Mouse (Mus musculus) CH12.LX (cell line): ENCODE measurements around the gene Tmem259. TPM values are rescaled to one million over a fixed set of nuclear protein-coding genes. Genes with fewer than 3 reads are reported as not detected.

Experiments used
- DNase-seq: peaks from one replicate; pipeline ENCODE4 v3.0.0-alpha.2; 2013; ENCODE audit errors: extremely low read depth
- H3K27ac ChIP-seq: 2 replicates; pipeline ENCODE4 v1.5.1; 2012; ENCODE audit warnings: low read depth, mild to moderate bottlenecking, control low read depth, moderate library complexity; ENCODE audit not compliant: insufficient read depth
- H3K27me3 ChIP-seq: replicated peaks from 2 replicates; pipeline ENCODE3; 2012; ENCODE audit warnings: inconsistent platforms
- H3K36me3 ChIP-seq, 2 experiments: replicated peaks in 1 of 2; 2 replicates each; pipeline versions ENCODE3 to v1.6.1; 2012; ENCODE audit warnings: inconsistent platforms in 1 of 2, low read length in 1 of 2, mild to moderate bottlenecking in 1 of 2, mixed read lengths in 1 of 2, moderate library complexity in 1 of 2; ENCODE audit not compliant: control insufficient read depth in 1 of 2, insufficient read depth in 1 of 2
- H3K4me1 ChIP-seq, 2 experiments: 2 replicates each; pipeline ENCODE4 v1.6.1; 2012; ENCODE audit warnings: inconsistent platforms in 1 of 2, moderate library complexity in 1 of 2; ENCODE audit not compliant: insufficient read depth in 2 of 2, control insufficient read depth in 1 of 2
- H3K4me2 ChIP-seq: 2 replicates; pipeline ENCODE4 v1.6.1; 2012; ENCODE audit warnings: low read depth, mild to moderate bottlenecking, control low read depth; ENCODE audit not compliant: poor library complexity, insufficient read depth, severe bottlenecking
- H3K4me3 ChIP-seq, 3 experiments: fragments of 150-350 bp in 1 of 3; sonication (generic) in 1 of 3; replicated peaks in 1 of 3; 2 replicates each; pipeline versions ENCODE3 to v1.5.1; 2011 to 2012; ENCODE audit warnings: low read depth in 2 of 3, low read length in 2 of 3, mild to moderate bottlenecking in 2 of 3, moderate library complexity in 2 of 3, control low read depth in 1 of 3, improper control_type of control experiment in 1 of 3, inconsistent platforms in 1 of 3, mixed read lengths in 1 of 3; ENCODE audit not compliant: poor library complexity in 1 of 3
- H3K79me2 ChIP-seq: replicated peaks from 2 replicates; pipeline ENCODE4 v1.6.1; 2012; ENCODE audit warnings: mild to moderate bottlenecking, moderate library complexity; ENCODE audit not compliant: control insufficient read depth, poor library complexity, insufficient read depth, severe bottlenecking; ENCODE audit errors: extremely low read depth
- H3K9ac ChIP-seq: 2 replicates; pipeline ENCODE4 v1.6.1; 2012; ENCODE audit warnings: low read depth, mild to moderate bottlenecking, control low read depth, moderate library complexity; ENCODE audit not compliant: insufficient read depth
- H3K9me3 ChIP-seq: replicated peaks from 2 replicates; pipeline ENCODE3; 2012; ENCODE audit warnings: low read length, inconsistent platforms, mixed read lengths
- BHLHE40 ChIP-seq: IDR thresholded peaks from 2 replicates; pipeline ENCODE4 v1.6.1; 2011; ENCODE audit warnings: mild to moderate bottlenecking, low read depth, low read length, improper control_type of control experiment
- CHD1 ChIP-seq: IDR thresholded peaks from 2 replicates; pipeline ENCODE4 v1.6.1; 2012; ENCODE audit warnings: low read depth, low read length, improper control_type of control experiment, inconsistent platforms
- CHD2 ChIP-seq: IDR thresholded peaks from 2 replicates; pipeline ENCODE4 v1.6.1; 2011; ENCODE audit warnings: low read length, improper control_type of control experiment
- EP300 ChIP-seq: IDR thresholded peaks from 2 replicates; pipeline ENCODE4 v1.6.1; 2011; ENCODE audit warnings: low read length, improper control_type of control experiment
- ETS1 ChIP-seq: conservative IDR thresholded peaks from 2 replicates; pipeline ENCODE4 v1.6.1; 2012; ENCODE audit warnings: low read depth, mild to moderate bottlenecking, inconsistent platforms, low read length, improper control_type of control experiment, moderate library complexity
- GABPA ChIP-seq: IDR thresholded peaks from 2 replicates; pipeline ENCODE4 v1.6.1; 2012; ENCODE audit warnings: low read depth, low read length, improper control_type of control experiment, inconsistent platforms; ENCODE audit not compliant: insufficient replicate concordance
- HCFC1 ChIP-seq: IDR thresholded peaks from 2 replicates; pipeline ENCODE4 v1.6.1; 2012; ENCODE audit warnings: low read depth, mild to moderate bottlenecking, inconsistent platforms, low read length, improper control_type of control experiment
- JUN ChIP-seq: IDR thresholded peaks from 2 replicates; pipeline ENCODE4 v1.6.1; 2011; ENCODE audit warnings: low read depth, mild to moderate bottlenecking, low read length, improper control_type of control experiment, moderate library complexity; ENCODE audit not compliant: insufficient read depth
- JUND ChIP-seq: conservative IDR thresholded peaks from 2 replicates; pipeline ENCODE4 v1.6.1; 2011; ENCODE audit warnings: low read depth, low read length, improper control_type of control experiment
- KAT2A ChIP-seq: IDR thresholded peaks from 2 replicates; pipeline ENCODE4 v1.6.1; 2012; ENCODE audit warnings: low read length, improper control_type of control experiment, inconsistent platforms; ENCODE audit not compliant: insufficient replicate concordance
- MAFK ChIP-seq: IDR thresholded peaks from 2 replicates; pipeline ENCODE4 v1.6.1; 2011; ENCODE audit warnings: low read length, improper control_type of control experiment; ENCODE audit not compliant: insufficient replicate concordance
- MAX ChIP-seq: IDR thresholded peaks from 2 replicates; pipeline ENCODE4 v1.6.1; 2011; ENCODE audit warnings: low read length, improper control_type of control experiment
- MEF2A ChIP-seq: IDR thresholded peaks from 2 replicates; pipeline ENCODE4 v1.6.1; 2014; ENCODE audit warnings: low read depth, mild to moderate bottlenecking, inconsistent platforms, low read length, improper control_type of control experiment, borderline replicate concordance
- MXI1 ChIP-seq: IDR thresholded peaks from 2 replicates; pipeline ENCODE4 v1.6.1; 2011; ENCODE audit warnings: mild to moderate bottlenecking, low read depth, low read length, improper control_type of control experiment
- MYC ChIP-seq: IDR thresholded peaks from 2 replicates; pipeline ENCODE4 v1.6.1; 2011; ENCODE audit warnings: low read depth, mild to moderate bottlenecking, improper control_type of control experiment, low read length
- NELFE ChIP-seq: IDR thresholded peaks from 2 replicates; pipeline ENCODE4 v1.6.1; 2011; ENCODE audit warnings: low read depth, low read length, improper control_type of control experiment
- PAX5 ChIP-seq: IDR thresholded peaks from 2 replicates; pipeline ENCODE4 v1.6.1; 2012; ENCODE audit warnings: low read length, inconsistent platforms, mixed read lengths
- POLR2A ChIP-seq: IDR thresholded peaks from 2 replicates; pipeline ENCODE4 v1.6.1; 2011; ENCODE audit warnings: low read depth, mild to moderate bottlenecking, improper control_type of control experiment, low read length
- RCOR1 ChIP-seq: conservative IDR thresholded peaks from 2 replicates; pipeline ENCODE4 v1.6.1; 2012; ENCODE audit warnings: low read depth, mild to moderate bottlenecking, inconsistent platforms, low read length, improper control_type of control experiment
- SIN3A ChIP-seq: IDR thresholded peaks from 2 replicates; pipeline ENCODE4 v1.6.1; 2012; ENCODE audit warnings: low read length, improper control_type of control experiment, inconsistent platforms
- SMC3 ChIP-seq: IDR thresholded peaks from 2 replicates; pipeline ENCODE4 v1.6.1; 2011; ENCODE audit warnings: low read depth, low read length, improper control_type of control experiment
- TCF12 ChIP-seq: IDR thresholded peaks from 2 replicates; pipeline ENCODE4 v1.6.1; 2014; ENCODE audit warnings: low read depth, mild to moderate bottlenecking, inconsistent platforms, low read length, improper control_type of control experiment
- UBTF ChIP-seq: IDR thresholded peaks from 2 replicates; pipeline ENCODE4 v1.6.1; 2012; ENCODE audit warnings: low read depth, mild to moderate bottlenecking, inconsistent platforms, low read length, improper control_type of control experiment, moderate library complexity
- USF2 ChIP-seq: conservative IDR thresholded peaks from 2 replicates; pipeline ENCODE4 v1.6.1; 2011; ENCODE audit warnings: low read depth, low read length, improper control_type of control experiment
- ZKSCAN1 ChIP-seq: IDR thresholded peaks from 2 replicates; pipeline ENCODE4 v1.6.1; 2012; ENCODE audit warnings: low read depth, inconsistent platforms, low read length, improper control_type of control experiment, borderline replicate concordance
- ZMIZ1 ChIP-seq: IDR thresholded peaks from 2 replicates; pipeline ENCODE4 v1.6.1; 2012; ENCODE audit warnings: low read depth, mild to moderate bottlenecking, inconsistent platforms, low read length, improper control_type of control experiment
- ZNF384 ChIP-seq: IDR thresholded peaks from 2 replicates; pipeline ENCODE4 v1.6.1; 2012; ENCODE audit warnings: low read depth, low read length, improper control_type of control experiment, inconsistent platforms
- dilution Hi-C: fragments of 300-500 bp; cut with MboI; formaldehyde crosslinking; loops from 2 replicates; pipeline ENCODE4 v1.14.3; 2020; ENCODE audit warnings: low sequenced_read_pairs; ENCODE audit not compliant: extremely low pct_unique_long_range_greater_than_20kb, extremely low pct_ligation_motif_present
- in situ Hi-C: fragments of 300-500 bp; cut with MboI; formaldehyde crosslinking; loops from 3 replicates; pipeline ENCODE4 v1.14.3; 2019; ENCODE audit warnings: low sequenced_read_pairs, low pct_ligation_motif_present, low pct_unique_long_range_greater_than_20kb, mixed read lengths
- polyA plus RNA-seq: library from polyadenylated mRNA; unstranded; fragments of >175 nt; gene quantifications from 2 replicates; pipeline ENCODE4 v1.2.1, GENCODE M21; 2012; ENCODE audit warnings: low read depth; ENCODE audit not compliant: insufficient read length
- total RNA-seq, 2 experiments: library from RNA; depleted of rRNA; stranded (reverse); fragments of 300-350 nt in 1 of 2; fragments of >200 nt in 1 of 2; gene quantifications; 2 replicates each; pipeline ENCODE4 v1.2.3; 2012 to 2014

The Tmem259 gene
- total and polyA plus RNA-seq, 3 experiments = 50.1 to 84.2 (median 71.7) TPM

- Histone ChIP-seq H3K9me3 (no peaks in the 10 kb centered on the region), H3K9ac (peak overlapping the region; percentile 54), H3K27ac (peak overlapping the region; percentile 99), H3K79me2 (peaks cover 5% of the 10 kb centered on the region; the same call in 1 of the 2 replicates), H3K27me3 (no peaks in the 10 kb centered on the region), H3K4me1 (peaks cover 29 to 63% of the 10 kb centered on the region in 2 experiments), H3K36me3 (peaks cover 62 to 79% of the 10 kb centered on the region in 2 experiments), H3K4me3 (no peak overlapping the region), H3K4me2 (peak overlapping the region; percentile 86)
- in situ Hi-C loops = no loop called here
- peak; percentile 75; the same call in 1 of the 2 replicates for TF ChIP-seq SIN3A
- peak; percentile 88 for TF ChIP-seq CHD2
- TF ChIP-seq USF2 = no peak
- TF ChIP-seq GABPA = no peak
- TF ChIP-seq NELFE = no peak
- TF ChIP-seq JUND = no peak
- no peak for TF ChIP-seq ZNF384
- TF ChIP-seq MEF2A = peak; percentile 71; the same call in 1 of the 2 replicates
- 0 out of 2 replicates have a peak, but pooled peaks have one; percentile 39 for TF ChIP-seq ZMIZ1
- peak; percentile 75 for TF ChIP-seq ETS1
- no peak for TF ChIP-seq EP300
- TF ChIP-seq SMC3 = peak; percentile 22
- TF ChIP-seq MYC = peak; percentile 77
- 0 out of 2 replicates have a peak, but pooled peaks have one; percentile 19 for TF ChIP-seq POLR2A
- TF ChIP-seq CHD1 = peak; percentile 83; the same call in 1 of the 2 replicates
- TF ChIP-seq RCOR1 = peak; percentile 64; the same call in 1 of the 2 replicates
- no peak for TF ChIP-seq PAX5
- no peak for TF ChIP-seq JUN
- TF ChIP-seq MAFK = no peak
- peak; percentile 91 for TF ChIP-seq MAX
- TF ChIP-seq ZKSCAN1 = no peak
- 0 out of 2 replicates have a peak, but pooled peaks have one; percentile 34 for TF ChIP-seq UBTF
- TF ChIP-seq KAT2A = no peak
- 0 out of 2 replicates have a peak, but pooled peaks have one; percentile 9 for TF ChIP-seq HCFC1
- TF ChIP-seq MXI1 = peak; percentile 92
- TF ChIP-seq BHLHE40 = peak; percentile 91
- peak; percentile 46; the same call in 1 of the 2 replicates for TF ChIP-seq TCF12
- no peak for DNase-seq
- dilution Hi-C loops = no loop called here
These were observed 48.8 kb upstream of the Tmem259 start for GRCm38 (mm10) chr10:80032799-80033480.
